Mouse (Mus musculus): ENCODE measurements around the gene Gm10985. TPM values are rescaled to one million over a fixed set of nuclear protein-coding genes. Genes with fewer than 3 reads are reported as not detected.

The Gm10985 gene
- polyA plus RNA-seq, 1 experiment from 2014 or later = not detected

DNA sequence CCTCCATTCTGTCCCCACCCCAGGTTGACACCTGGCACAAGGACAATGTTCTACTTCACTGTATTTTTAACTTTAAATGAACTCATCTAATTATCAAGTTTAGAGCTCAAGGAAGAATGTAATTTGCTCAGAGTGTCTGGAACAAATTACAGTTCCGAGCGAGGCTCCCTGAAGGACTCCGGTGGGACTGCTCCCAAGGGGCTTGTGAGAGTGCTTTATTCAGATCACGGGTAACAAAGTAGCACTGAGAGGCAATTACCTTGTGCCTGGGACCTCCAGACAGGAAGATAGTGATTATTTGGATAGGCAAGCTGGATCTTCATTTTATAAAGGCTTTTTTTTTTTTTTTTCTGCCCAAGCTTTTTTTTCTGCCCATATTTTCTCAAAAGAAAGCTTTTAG is 2.8 kb downstream of the Gm10985 start:
- DNase-seq = no peak
- Histone ChIP-seq H3K27me3 (ENCODE audit: insufficient read depth, low read length) (no peaks in the 10 kb centered on the region), H3K27ac (ENCODE audit: low read depth) (no peak overlapping the region), H3K36me3 (replicated peaks; ENCODE audit: insufficient read depth, low read length) (no peaks in the 10 kb centered on the region), H3K9me3 (ENCODE audit: low read length) (no peaks in the 10 kb centered on the region), H3K4me3 (ENCODE audit: low read depth, low read length) (no peak overlapping the region), H3K9ac (replicated peaks) (no peak overlapping the region), H3K4me2 (ENCODE audit: low read depth, low read length) (no peak overlapping the region), H3K4me1 (ENCODE audit: insufficient read depth) (no peaks in the 10 kb centered on the region)
- no peak for TF ChIP-seq CTCF (IDR thresholded peaks at IDR 0.05; ENCODE audit: low read depth)
- no peak for TF ChIP-seq EP300 (IDR thresholded peaks at IDR 0.05; ENCODE audit: low read depth)
- no peak for ATAC-seq
- WGBS (ENCODE audit: insufficient replicate concordance) = 71% methylated on average over 4 of the region's 4 CpGs

DNA sequence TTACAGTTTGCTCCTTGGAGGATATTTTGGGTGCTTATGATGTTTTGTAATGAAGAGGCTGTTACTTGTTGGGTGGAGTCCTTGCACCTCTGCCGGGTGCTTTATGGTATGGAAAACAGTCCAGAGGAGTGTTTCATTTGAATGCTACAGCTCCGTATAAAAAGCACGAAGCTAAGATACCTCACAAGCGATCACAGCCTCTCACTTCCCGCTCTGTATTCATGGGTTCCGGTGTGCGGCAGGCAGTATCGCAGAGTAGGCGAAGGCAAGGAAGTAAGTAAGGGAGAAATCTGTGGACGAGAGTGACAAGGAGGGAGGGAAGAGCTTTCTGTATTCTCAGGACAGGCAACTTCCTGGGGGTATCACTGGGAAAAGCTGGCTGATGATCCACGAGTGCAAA is 3.4 kb downstream of the Gm10985 start:
- no peak for TF ChIP-seq CTCF (IDR thresholded peaks at IDR 0.05; ENCODE audit: low read depth)
- TF ChIP-seq EP300 (IDR thresholded peaks at IDR 0.05; ENCODE audit: low read depth) = no peak
- WGBS (ENCODE audit: insufficient replicate concordance) = 72% methylated on average over 11 of the region's 11 CpGs
- H3K27me3 ChIP-seq (ENCODE audit: insufficient read depth, low read length) = no peaks in the 10 kb centered on the region
- no peaks in the 10 kb centered on the region for H3K4me1 ChIP-seq (ENCODE audit: insufficient read depth)
- no peak overlapping the region for H3K27ac ChIP-seq (ENCODE audit: low read depth)
- DNase-seq = no peak
- no peak overlapping the region for H3K4me3 ChIP-seq (ENCODE audit: low read depth, low read length)
- H3K36me3 ChIP-seq (replicated peaks; ENCODE audit: insufficient read depth, low read length) = no peaks in the 10 kb centered on the region
- no peak overlapping the region for H3K9ac ChIP-seq (replicated peaks)
- no peak for ATAC-seq
- no peaks in the 10 kb centered on the region for H3K9me3 ChIP-seq (ENCODE audit: low read length)
- H3K4me2 ChIP-seq (ENCODE audit: low read depth, low read length) = no peak overlapping the region

DNA sequence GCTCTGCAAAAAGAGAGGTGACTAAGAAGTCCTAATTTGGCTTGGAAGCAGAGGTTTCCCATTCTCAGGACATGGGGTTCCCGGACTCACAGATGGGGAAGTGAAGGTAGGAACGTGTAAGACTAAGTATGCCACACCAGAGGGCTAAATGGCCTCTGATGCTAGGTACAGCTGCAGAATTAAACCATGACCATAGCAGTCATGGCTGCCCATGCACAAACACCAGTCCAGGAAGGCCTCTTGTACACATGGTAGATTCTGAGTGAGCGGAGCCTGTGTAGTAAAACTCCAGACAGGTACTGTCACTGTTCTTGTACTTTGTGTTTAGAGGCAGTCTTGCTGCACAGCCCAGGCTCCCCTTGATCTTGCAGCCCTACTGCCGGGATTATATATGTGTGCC is 9.4 kb downstream of the Gm10985 start:
- H3K4me1 ChIP-seq (ENCODE audit: insufficient read depth) = no peaks in the 10 kb centered on the region
- TF ChIP-seq CTCF (IDR thresholded peaks at IDR 0.05; ENCODE audit: low read depth) (no peak), EP300 (IDR thresholded peaks at IDR 0.05; ENCODE audit: low read depth) (no peak)
- no peak overlapping the region for H3K9ac ChIP-seq (replicated peaks)
- H3K27me3 ChIP-seq (ENCODE audit: insufficient read depth, low read length) = no peaks in the 10 kb centered on the region
- no peak overlapping the region for H3K4me2 ChIP-seq (ENCODE audit: low read depth, low read length)
- no peaks in the 10 kb centered on the region for H3K9me3 ChIP-seq (ENCODE audit: low read length)
- H3K36me3 ChIP-seq (replicated peaks; ENCODE audit: insufficient read depth, low read length) = peaks cover 19% of the 10 kb centered on the region
- DNase-seq = no peak
- no peak overlapping the region for H3K27ac ChIP-seq (ENCODE audit: low read depth)
- WGBS (ENCODE audit: insufficient replicate concordance) = 74% methylated on average over 4 of the region's 4 CpGs
- no peak for ATAC-seq
- H3K4me3 ChIP-seq (ENCODE audit: low read depth, low read length) = no peak overlapping the region

DNA sequence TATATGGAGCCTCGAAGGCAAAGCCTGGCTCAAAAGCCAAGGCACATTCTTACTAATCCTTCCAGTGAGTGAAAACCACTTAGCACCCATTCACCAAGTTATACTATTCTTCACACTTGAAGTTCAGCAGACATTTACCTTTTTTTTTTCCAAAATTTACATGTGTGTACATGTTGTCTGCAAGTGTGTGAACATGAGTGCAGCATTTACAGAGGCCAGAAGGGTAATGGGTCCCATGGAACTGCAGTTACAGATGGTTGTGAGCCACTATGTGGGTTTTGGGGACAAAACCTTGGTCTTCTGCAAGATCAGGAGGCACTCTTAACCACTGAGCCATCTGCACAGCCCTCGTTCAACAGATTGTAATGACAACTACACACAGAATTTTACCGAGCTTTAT is 9.9 kb downstream of the Gm10985 start:
- H3K9ac ChIP-seq (replicated peaks) = no peak overlapping the region
- no peak for DNase-seq
- peaks cover 24% of the 10 kb centered on the region for H3K36me3 ChIP-seq (replicated peaks; ENCODE audit: insufficient read depth, low read length)
- ATAC-seq = no peak
- no peak overlapping the region for H3K27ac ChIP-seq (ENCODE audit: low read depth)
- no peak overlapping the region for H3K4me2 ChIP-seq (ENCODE audit: low read depth, low read length)
- H3K27me3 ChIP-seq (ENCODE audit: insufficient read depth, low read length) = no peaks in the 10 kb centered on the region
- no peaks in the 10 kb centered on the region for H3K4me1 ChIP-seq (ENCODE audit: insufficient read depth)
- H3K4me3 ChIP-seq (ENCODE audit: low read depth, low read length) = no peak overlapping the region
- WGBS (ENCODE audit: insufficient replicate concordance) = 80% methylated on average over 3 of the region's 3 CpGs
- no peaks in the 10 kb centered on the region for H3K9me3 ChIP-seq (ENCODE audit: low read length)
- no peak for TF ChIP-seq EP300 (IDR thresholded peaks at IDR 0.05; ENCODE audit: low read depth)
- TF ChIP-seq CTCF (IDR thresholded peaks at IDR 0.05; ENCODE audit: low read depth) = no peak

DNA sequence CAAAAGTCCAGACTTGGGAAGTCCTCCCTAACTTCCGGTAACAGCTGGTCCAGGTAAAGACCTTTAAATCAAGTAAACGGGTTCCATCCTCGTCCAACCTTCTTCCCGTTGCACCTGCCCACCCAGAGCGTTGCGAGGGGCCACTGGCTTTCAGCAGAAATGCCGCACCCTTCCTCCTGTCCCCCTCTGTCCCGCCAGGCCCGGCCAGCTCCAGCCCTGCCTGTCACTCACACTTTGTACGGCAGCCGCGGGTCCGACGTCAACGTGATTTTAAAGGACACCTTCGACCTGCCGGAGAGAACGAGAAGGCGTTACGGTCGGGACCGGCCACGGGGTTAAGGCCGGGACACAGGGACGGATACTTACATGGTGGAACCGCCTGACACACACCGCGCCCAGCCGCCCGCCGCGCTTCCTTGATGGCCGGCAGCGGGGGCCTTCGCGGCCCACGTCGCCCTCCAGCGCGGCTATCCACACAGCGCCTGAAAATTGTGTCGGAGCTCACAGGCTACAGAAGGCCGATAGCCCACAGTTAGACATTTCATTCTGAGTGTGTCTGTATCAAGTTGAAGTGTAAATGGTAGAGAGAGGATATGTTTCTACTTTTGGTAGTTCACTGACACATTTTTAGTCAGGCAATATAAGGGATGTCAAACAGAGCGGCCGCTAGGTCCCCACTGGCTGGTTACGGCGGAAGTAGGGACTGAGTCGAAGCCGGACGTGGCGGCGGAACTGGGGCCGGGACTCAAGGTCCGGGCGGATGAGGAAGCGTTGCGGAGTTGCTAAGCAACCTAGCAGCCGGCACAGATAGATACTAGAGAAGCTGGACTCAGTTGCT is 18.7 kb downstream of the Gm10985 start, which contains the start of gene Ufm1:
Gene Ufm1, minus strand, starts transcription at position 448 of the 838 bp plus-strand sequence.
- ATAC-seq = peak; percentile 99
- Histone ChIP-seq H3K36me3 (replicated peaks; ENCODE audit: insufficient read depth, low read length) (peaks cover 29% of the 10 kb centered on the region), H3K9me3 (ENCODE audit: low read length) (no peaks in the 10 kb centered on the region), H3K4me1 (ENCODE audit: insufficient read depth) (peaks cover 12% of the 10 kb centered on the region; the same call in 1 of the 2 replicates), H3K27me3 (ENCODE audit: insufficient read depth, low read length) (no peaks in the 10 kb centered on the region), H3K4me2 (ENCODE audit: low read depth, low read length) (peak within 1 kb of the TSS; percentile 80), H3K27ac (ENCODE audit: low read depth) (peak within 1 kb of the TSS; percentile 31; the same call in 1 of the 2 replicates), H3K9ac (replicated peaks) (peak within 1 kb of the TSS; percentile 74), H3K4me3 (ENCODE audit: low read depth, low read length) (peak within 1 kb of the TSS; percentile 72)
- TF ChIP-seq CTCF (IDR thresholded peaks at IDR 0.05; ENCODE audit: low read depth) = no peak
- TF ChIP-seq EP300 (IDR thresholded peaks at IDR 0.05; ENCODE audit: low read depth) = peak; percentile 85
- under 1% methylated on average over 58 of the region's 58 CpGs for WGBS (ENCODE audit: insufficient replicate concordance)
- peak; percentile 92 for DNase-seq

DNA sequence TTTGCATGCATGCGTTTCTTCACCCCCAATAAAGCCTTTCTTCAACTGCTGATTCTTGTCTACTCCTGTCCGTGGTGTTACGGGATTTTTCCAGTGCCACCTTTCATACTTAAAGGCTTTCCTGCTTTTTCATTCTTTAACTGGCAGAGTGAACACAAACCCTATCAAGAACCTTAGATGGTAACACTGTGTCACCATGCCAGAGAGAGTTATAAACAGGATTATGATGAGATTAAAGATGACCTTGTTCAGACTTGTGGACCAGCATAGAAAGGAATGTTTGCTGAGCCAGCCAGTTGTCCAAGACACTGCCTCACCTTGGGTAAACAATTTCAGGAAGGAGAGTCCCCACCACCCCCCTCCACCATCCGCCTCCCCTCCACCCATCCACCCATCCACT is 23.3 kb downstream of the Gm10985 start:
- DNase-seq (no peak), ATAC-seq (no peak)
- H3K9ac ChIP-seq (replicated peaks) = no peak overlapping the region
- no peaks in the 10 kb centered on the region for H3K9me3 ChIP-seq (ENCODE audit: low read length)
- no peak overlapping the region for H3K27ac ChIP-seq (ENCODE audit: low read depth)
- 0 out of 2 replicates have a peak, but pooled peaks cover 2% of the 10 kb centered on the region for H3K4me1 ChIP-seq (ENCODE audit: insufficient read depth)
- no peak overlapping the region for H3K4me2 ChIP-seq (ENCODE audit: low read depth, low read length)
- 74% methylated on average over 4 of the region's 4 CpGs for WGBS (ENCODE audit: insufficient replicate concordance)
- H3K36me3 ChIP-seq (replicated peaks; ENCODE audit: insufficient read depth, low read length) = no peaks in the 10 kb centered on the region
- no peak overlapping the region for H3K4me3 ChIP-seq (ENCODE audit: low read depth, low read length)
- H3K27me3 ChIP-seq (ENCODE audit: insufficient read depth, low read length) = no peaks in the 10 kb centered on the region
- TF ChIP-seq CTCF (IDR thresholded peaks at IDR 0.05; ENCODE audit: low read depth) (no peak), EP300 (IDR thresholded peaks at IDR 0.05; ENCODE audit: low read depth) (no peak)
